Mouse (Mus musculus): ENCODE measurements around the gene Rhoa. TPM values are rescaled to one million over a fixed set of nuclear protein-coding genes. Genes with fewer than 3 reads are reported as not detected.

Gene Rhoa
- polyA plus RNA-seq, 1 experiment from 2014 or later = 646 TPM

Other genes starting within 250 kb of the Rhoa start
- 0.09 to 0.19 TPM in 2 of 3 replicates, not detected in the other for gene Mst1, start 225.7 kb upstream of the Rhoa start, polyA plus RNA-seq (2018)
- gene Rnf123, start 222.8 kb upstream of the Rhoa start, polyA plus RNA-seq (2018) = 16.0 to 22.0 TPM (median 16.5 TPM) in 3 replicates
- gene Apeh, start 211.5 kb upstream of the Rhoa start, polyA plus RNA-seq (2018) = 30.5 to 37.0 TPM (median 32.8 TPM) in 3 replicates
- 4.3 to 8.4 TPM (median 4.9 TPM) in 3 replicates for gene Bsn, start 115.7 kb upstream of the Rhoa start, polyA plus RNA-seq (2018)
- 38.1 to 58.2 TPM (median 44.5 TPM) in 3 replicates for gene Dag1, start 42.2 kb upstream of the Rhoa start, polyA plus RNA-seq (2018)
- gene Nicn1, start 15.7 kb upstream of the Rhoa start, polyA plus RNA-seq (2018) = 6.8 to 7.1 TPM (median 6.8 TPM) in 3 replicates
- gene Amt, start 9.3 kb upstream of the Rhoa start, polyA plus RNA-seq (2018) = 0.67 to 1.3 TPM (median 0.96 TPM) in 3 replicates
- 7.0 to 22.0 TPM (median 13.1 TPM) in 3 replicates for gene Tcta, start within 50 bp of the Rhoa start, polyA plus RNA-seq (2018)
- gene Gpx1, start 32.8 kb downstream of the Rhoa start, polyA plus RNA-seq (2018) = 944 to 2,094 TPM (median 1,300 TPM) in 3 replicates
- 60.3 to 67.5 TPM (median 67.2 TPM) in 3 replicates for gene Usp4, start 41.7 kb downstream of the Rhoa start, polyA plus RNA-seq (2018)
- gene 1700102P08Rik, start 86.7 kb downstream of the Rhoa start, polyA plus RNA-seq (2018) = 0.33 TPM in 1 of 3 replicates, not detected in the others
- gene Ccdc36, start 122.4 kb downstream of the Rhoa start, polyA plus RNA-seq (2018) = not detected in 3 replicates
- gene BC048562, start 130.4 kb downstream of the Rhoa start, polyA plus RNA-seq (2018) = not detected in 3 replicates
- gene Ccdc71, start 154.4 kb downstream of the Rhoa start, polyA plus RNA-seq (2018) = 15.8 to 26.5 TPM (median 19.0 TPM) in 3 replicates
- 1.5 to 1.9 TPM (median 1.6 TPM) in 3 replicates for gene Klhdc8b, start 155.5 kb downstream of the Rhoa start, polyA plus RNA-seq (2018)
- gene Lamb2, start 173.6 kb downstream of the Rhoa start, polyA plus RNA-seq (2018) = 0.26 to 0.92 TPM (median 0.40 TPM) in 3 replicates
- 33.8 to 68.8 TPM (median 46.3 TPM) in 3 replicates for gene Usp19, start 184.5 kb downstream of the Rhoa start, polyA plus RNA-seq (2018)
- 77.0 to 179 TPM (median 87.2 TPM) in 3 replicates for gene Qars, start 201.6 kb downstream of the Rhoa start, polyA plus RNA-seq (2018)
- gene Qrich1, start 210.7 kb downstream of the Rhoa start, polyA plus RNA-seq (2018) = 73.2 to 92.9 TPM (median 77.3 TPM) in 3 replicates

All from macrophage (primary cell).